Mouse (Mus musculus) ES-CJ7 (cell line): Measurements from ENCODE around the gene Hes2.
A peak's percentile ranks its signal among the peaks of the same experiment; 100 is the strongest.

ENCODE experiments used
- DNase-seq: peaks from one replicate; pipeline ENCODE4 v3.0.0; 2011; ENCODE audit warnings: low read depth, low spot score

Hes2 gene

DNA sequence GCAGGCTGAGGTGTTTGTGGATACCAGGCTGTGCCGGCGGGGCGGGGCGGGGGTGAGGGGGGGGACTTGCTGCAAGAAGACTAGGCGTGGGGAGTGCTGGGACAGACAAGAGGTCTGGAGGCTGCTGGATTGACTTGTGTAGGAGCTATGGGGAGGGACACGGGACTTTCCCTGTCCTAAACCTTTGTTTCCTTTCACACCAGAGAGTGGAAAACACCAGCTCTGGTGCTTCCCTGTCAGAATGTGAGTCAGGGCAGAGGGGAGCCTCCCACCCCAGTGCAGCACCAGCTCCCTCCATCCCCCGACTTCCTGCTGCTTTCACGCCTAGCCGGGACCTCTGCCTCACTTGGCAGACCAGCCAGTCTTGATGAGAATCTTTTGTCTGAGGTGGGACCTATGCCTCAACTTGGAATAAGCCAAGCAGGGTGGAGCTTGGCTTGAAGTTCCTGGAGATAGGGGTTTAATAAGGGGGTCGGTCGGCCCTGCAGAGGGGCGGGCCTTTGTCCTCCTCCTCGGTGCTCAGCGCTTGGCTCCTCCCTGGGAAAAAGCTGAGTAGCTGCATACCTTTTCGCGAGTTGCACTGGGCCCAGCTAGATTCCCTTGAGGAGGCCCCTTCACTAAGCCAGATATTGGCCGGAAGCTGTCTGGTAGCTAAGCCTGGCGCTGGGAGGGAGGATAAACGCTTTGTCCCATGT lies 27.0 kb downstream of the Hes2 start:
- peak; percentile 69 for DNase-seq

DNA sequence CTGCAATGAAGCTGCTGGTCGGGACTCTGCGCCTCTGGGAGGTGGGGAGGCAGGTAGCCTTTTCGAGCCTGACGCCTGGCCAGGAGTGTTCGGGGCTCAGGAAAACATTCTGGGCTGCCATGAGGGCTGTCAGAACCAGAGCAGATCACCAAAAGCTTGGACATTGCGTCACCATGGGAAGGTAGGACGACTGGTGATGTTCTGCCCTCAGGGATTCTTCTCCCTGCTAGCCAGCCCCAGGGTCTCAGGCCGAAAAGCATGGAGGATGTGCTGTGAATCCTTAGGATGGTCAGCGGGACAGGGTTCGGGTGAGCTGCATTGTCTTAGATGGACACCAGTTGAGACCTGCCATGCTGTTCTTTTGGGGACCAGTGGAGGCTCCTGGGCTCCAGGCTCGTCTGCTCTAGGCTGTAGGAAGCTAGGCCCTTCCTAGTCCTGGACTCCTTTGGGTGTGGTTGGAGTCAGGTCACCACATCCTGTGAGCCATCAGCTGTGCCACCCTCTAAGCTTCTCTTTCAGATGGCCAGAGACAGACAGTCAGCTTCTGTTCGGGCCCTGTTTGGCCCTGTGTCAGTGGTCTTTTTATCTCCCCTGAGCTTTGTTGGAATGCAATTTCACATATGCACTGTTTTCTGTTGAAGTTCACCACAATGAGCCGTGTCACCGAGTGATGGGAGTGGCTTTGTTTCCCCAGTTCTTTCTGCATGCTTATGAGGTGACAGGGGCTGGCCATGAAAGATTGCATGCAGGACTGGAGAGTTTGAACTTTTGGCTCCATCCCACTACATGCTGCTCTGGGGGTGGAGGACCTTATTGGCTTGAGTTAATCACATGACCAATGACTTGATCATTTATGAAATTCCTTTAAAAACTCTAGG lies 27.8 kb downstream of the Hes2 start:
- no peak for DNase-seq

DNA sequence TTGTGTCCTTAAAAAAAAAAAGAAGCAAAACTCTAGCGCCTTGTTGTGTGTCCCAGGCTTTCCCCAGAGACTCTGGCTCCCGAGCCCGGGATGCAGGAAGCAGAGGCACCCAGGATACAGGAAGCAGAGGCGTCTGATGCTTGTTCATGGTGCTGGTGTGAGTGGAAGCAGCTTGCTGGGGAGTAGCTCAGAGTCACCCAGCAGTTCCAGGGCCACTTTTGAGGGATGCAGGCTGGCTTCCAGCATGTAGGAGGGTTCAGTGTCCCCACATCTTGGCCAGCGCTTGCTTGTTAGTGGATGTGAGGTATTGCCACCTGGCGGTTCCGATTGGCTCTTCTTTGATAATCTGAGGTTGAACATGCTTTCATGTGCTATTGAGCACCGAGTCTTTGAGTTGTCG lies 28.5 kb downstream of the Hes2 start:
- no peak for DNase-seq

DNA sequence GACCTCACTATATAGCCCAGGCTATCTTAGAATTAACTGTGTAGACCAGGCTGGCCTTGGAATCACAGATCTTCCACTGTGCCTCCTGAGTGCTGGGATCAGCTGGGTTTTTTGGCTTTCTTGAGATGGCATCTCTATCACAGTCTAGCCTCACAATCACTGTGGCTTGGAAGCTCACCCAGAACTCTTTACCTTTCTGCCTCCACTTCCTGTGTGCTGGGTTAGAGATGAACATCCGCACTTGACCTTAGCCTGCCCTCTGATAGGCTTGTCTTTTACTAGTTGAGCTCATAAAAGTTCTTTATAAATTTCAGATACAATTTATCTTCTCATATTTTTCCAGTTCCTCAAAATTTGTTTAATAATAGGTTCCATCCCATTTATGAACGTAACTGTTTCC lies 30.0 kb downstream of the Hes2 start:
- DNase-seq: no peak

DNA sequence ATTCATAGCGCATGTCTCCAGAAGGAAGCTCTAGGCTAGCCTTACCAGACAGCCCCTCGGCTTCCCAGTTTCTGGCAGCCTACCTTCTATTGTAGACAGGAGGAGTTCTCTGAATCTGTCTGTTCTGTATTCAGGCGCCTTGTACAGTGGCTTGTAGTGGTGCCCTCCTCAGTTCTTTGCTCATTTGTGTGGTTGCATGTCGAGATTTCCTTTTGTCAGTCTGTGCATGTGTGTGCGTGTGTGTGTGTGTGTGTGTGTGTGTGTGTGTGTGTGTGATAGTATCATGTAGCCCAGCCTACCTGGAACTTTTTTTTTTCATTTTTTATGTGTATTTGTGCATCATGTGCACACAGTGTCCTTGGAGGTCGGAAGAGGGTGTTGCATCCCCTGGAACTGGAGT lies 30.4 kb downstream of the Hes2 start:
- no peak for DNase-seq

DNA sequence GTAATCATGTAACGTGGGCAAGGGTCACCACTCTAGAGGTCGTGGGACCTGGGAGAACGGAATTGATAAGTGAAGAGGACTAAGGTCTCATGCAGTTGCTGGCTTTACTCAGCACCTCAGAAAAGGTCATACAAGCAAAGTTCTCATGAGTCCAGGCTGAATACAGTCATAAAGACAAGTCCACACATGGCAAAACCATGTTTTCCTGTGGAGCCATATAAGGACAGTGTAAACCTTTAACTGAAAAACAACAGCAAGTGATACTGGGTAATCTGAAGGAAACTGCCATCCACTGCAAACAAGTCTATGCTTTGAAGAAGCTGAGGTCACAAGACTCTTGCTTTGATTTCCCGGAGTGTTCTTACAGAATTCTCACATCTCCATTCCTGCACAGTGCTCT lies 31.0 kb downstream of the Hes2 start:
- DNase-seq: no peak

DNA sequence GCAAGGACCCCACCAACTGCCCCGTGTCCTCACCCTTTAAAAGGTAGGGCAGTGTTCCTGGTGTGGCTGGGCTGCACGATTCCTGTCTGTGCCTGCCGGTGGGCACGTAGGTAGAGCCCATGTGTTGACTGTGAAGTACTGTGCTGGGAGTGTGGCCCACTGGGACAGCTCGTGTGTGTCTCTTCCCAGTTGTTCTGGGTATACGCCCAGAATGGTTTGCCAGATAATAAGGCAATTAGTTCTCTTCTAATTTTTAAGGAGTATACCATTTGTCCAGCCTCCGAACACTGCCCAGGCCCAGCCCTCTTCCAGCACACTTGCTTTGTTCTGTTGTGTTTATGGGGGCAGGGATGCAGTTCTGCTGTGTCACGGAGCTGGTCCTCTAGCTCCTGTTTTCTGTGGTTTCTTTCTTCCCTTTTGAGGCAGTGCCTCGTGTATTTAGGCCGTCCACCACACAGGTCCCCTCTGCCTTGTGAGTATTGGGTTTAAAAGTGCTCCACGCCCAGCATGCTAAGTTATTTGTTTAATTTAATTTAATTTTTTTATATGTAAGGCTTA lies 31.5 kb downstream of the Hes2 start:
- no peak for DNase-seq

DNA sequence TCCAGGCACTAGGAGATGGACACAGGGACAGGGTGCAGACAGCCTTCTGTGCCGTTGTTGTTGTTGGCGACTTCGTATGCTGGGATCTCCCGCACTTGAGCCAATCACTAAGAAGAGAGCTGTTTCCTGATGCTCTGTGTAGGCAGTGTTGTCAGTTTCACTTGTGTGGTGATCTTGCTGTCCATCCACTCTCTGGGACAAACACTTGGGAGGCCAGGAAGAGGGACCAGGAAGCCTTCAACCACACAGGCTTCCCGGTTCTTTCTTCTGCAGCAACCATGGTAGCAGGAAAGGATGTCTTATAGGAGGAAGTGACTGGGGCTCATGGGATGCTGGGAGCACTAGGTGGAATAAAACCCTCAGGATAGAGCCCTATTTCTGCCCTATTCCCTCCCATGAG lies 32.0 kb downstream of the Hes2 start:
- no peak for DNase-seq

DNA sequence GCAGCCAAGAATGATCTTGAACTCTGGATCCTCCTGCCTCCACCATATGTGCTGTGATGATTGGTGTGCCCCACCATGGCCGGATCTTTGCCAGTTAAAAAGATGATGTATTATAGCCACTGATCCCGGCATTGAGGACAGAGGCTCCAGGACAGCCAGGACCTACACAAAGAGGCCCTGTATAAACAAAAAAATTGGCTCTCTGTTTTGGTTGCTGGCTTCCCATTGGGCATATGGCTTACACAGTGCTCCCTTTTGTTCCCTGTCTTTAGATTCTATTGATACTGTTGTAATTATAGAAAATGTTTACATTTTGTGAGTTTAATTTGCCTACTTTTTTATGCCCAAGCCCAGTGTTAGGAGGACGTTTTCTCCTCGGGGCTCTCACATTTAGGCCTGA lies 33.9 kb downstream of the Hes2 start:
- DNase-seq: no peak

DNA sequence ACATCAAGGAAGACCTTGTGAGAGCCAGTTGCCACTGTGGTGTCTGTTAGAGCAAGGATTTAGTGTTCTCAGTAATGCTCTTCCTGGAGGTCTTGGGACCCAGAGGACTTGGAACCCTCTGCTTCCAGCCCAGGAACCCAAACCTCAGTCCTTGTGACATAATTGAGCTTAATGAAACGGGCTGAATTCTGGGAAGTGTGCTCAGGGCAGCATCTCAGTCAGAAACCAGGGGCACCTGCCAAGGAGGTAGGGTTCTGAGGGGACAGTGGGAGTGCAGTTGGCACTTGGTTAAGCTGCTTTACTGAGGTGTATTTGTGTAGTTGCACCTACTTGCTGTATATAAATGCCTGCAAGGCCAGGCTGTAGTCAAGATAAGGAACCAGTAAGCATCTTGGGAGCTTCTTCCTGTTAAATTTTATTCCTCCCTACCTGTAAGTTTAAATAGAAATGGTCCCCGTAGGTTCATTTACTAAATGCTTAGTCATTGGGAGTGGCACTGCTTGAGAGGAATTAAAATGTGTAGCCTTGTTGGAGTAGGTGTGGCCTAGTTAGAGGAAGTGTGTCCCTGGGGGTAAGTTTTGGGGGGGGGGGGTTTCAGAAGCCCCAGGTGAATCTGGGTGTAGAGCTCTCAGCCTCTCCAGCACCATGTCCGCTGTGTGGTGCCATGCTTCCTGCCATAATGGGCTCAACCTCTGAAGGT lies 36.0 kb downstream of the Hes2 start:
- DNase-seq: peak; percentile 51

DNA sequence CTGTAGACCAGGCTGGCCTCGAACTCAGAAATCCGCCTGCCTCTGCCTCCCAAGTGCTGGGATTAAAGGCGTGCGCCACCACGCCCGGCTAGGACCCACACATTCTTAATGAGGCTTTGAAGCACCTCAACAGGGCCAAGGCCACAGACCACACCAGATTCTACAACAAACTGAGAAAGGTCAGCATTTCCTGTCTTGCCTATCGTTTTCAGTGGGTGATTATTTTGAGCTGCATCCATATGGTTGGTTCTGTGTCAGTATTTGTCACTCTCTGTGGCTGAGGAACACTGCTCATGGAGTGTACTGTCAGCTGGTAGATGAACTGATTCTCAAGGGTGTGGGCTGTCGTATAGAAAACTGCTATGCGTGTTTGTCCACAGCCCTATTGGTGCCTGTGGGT lies 37.6 kb downstream of the Hes2 start:
- DNase-seq: no peak

DNA sequence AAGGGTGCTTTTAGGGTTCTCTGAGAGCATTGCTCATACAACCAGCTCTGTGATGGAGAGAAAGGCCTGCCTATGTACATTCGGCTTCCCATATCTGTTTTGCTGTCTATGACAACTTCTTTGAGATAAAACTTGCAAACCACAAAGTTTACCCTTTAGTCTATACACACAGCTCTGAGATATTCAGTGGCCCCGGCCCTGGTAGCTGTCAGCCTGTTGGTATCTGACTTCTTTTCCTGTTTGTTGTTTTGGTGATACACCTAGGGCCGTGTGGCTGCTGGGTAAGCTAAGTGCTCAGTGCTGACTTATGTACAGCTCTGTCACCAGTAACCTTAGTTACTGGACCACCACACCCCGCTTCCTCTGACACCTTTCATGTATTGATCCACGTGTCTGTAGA lies 38.9 kb downstream of the Hes2 start:
- no peak for DNase-seq

DNA sequence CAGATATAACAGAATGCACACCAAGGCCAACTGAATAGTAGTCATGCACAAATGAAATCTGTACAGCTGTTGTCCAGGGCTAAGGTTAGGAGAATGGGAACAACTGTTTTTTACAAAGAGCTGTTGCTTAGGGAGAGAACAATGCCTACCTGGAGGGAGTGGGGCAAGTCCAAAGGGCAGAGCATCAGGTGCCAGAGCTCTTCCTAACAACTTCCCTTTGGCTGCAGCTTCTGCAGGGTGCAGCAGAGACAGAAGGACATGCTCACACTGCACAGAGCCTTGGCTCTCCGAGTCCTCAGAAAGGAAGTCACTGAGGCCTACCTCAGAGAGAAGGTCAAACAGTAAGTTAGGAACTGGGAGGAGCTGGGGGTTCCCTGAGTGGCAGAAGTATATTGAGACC lies 41.0 kb downstream of the Hes2 start:
- no peak for DNase-seq

DNA sequence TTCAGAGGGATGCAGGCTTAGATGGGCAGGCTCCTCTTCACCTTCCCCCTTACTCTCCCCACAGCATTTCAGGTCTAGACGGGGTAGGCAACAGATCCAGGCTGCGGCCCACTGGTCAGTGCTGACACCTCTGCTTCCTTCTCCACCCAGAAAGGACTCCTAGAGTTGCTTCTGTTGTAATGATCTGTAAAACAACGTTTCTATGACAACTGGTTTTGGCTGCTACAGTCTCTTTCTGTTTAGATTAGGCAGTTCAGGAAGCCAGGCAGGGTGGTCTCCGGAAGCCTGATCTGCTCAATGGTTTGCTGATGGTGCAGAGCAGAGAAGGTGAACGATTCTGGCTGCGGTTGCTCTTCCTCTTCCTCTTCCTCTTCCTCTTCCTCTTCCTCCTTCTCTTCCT lies 42.8 kb downstream of the Hes2 start:
- DNase-seq: no peak

DNA sequence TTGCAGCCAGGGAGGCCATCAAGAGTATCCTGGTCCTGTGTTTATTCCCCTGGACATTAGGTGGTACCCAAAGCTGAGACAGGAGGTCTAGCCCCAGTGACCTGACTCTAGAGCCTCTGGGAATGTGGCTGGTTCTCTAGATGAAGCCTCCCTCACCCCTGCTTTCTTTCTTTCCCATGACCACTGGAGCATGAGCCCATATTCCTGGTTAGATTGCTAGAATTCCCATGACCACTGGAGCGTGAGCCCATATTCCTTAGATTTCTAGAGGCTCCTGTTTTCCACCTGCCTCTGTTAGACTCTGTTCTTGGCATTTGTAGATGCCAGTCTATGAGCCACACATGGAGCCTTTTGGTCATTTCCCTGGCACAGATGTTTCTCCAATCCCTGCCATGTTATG lies 43.8 kb downstream of the Hes2 start:
- no peak for DNase-seq

DNA sequence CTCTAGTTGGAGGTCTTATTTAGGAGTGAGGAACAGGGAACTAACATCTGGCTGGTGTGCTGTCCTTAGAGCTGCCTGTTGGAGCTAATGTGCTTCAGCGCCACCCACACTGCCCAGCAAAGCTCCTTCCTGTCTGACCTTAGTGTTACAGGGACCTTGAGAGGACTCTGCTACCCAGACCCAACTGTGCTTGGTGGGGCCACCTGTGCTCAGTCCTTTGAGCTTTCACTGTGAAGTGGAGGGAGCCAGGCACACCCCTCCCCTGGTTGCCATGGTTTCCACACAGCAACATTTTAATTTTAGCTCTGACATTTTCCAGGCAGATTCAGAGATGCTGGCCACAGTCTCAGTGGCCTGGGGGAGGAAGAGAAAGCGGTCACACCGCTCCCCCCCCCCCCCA lies 44.2 kb downstream of the Hes2 start:
- DNase-seq: no peak

DNA sequence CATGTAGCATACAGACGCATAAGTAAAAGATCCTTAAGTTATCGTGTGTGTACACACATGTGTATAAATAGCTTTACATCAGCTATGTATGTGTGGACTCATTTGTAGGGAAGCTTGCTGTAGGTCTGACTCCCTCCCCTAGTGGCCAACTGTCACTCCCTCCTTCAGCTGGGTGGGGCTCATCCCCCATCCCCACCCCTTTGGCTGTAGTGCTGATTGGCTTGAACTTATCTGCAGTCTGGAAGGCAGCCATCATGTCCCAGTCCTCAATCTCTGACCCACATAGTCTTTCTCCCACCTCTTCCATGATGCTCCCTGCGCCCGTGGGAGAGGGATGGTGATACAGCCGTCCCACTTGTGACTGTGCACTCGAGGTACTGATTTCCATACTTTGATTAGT lies 46.0 kb downstream of the Hes2 start:
- peak; percentile 34 for DNase-seq

DNA sequence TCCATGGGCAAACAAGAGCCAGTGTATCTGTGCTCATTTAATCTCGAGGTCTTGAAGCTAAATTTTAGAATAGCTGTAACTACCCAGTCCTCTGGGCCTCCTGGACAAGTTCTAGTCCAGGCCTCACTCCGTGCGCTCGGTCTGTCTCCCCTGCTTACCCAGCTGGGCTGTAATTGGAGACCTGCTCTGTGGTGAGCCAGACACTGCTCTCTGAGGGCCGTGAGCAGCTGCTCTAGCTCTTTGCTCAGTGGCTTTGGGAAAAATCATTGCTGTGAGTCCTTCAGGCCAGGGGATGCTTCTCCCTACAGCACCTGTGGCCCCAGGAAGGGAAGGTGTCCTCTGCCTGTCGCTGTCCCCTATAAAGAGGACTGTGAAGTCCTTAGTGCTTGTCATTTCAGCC lies 47.5 kb downstream of the Hes2 start:
- no peak for DNase-seq

DNA sequence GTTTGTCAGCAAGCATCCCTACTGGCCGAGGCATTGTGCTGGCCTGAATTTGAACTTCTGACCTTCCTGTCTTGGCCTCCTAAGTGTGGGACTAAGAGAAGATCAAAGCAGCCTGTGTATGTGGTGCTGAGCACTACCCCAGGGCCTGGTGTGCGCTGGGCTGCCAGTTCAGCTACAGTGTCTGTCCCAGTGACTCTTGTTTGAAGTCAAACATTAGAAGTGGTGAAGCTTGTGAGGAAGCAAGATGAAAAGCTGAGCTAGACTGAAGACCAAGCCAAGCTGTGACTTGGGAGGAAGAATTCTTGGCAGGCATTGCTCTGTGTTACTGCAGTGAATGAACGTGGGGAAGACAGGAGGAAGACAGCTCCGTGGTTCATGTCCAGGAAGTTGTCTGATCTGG lies 51.0 kb downstream of the Hes2 start:
- no peak for DNase-seq
